Mouse (Mus musculus): Measurements from ENCODE around the gene Sipa1l1. TPM values are rescaled to one million over a fixed set of nuclear protein-coding genes. Genes with fewer than 3 reads are reported as not detected.

The Sipa1l1 gene
- total RNA-seq, 1 experiment from 2014 or later, result 31.5 TPM

DNA sequence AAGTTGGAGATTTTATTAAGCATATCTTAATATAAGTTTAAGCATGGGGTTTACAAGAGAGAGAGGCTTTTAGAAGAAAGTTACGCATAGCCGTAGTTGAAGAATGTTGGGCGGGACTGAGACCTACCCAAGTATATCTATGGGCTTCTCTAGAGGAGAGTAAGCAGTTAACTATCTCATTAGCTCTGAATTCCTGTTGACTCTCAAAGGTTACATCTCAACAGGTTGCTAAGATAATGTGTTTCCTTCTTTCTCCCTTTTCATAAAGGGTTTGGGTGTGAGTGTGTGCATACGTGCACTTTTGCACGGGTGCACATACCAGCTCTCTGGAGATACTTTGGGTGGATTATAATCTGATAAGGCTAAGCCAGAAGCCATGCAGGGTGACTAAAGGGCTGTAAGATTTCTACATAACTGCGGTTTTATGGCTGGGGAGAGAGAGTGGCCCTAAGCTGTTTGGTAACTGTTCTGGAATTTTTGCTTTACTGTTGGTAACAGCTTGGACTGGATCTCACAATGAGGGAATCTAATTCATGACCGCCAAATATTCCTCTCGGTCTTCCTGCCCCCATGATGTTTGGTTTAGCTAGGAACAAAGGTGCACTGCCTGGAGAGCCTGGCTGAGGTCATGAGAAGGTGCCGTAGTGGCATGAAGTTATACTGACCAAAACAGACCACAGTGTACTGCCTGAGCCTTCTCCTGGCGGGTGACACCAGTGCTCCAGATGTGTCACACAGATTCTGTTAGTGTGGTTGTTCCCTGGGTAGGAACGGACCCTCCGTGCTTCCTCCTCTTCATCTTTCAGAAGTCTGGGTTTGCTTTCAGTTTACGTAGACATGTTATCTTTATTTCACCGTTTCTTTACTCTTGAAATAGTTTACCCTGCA, 78.5 kb downstream of the Sipa1l1 start:
- no peak for DNase-seq

DNA sequence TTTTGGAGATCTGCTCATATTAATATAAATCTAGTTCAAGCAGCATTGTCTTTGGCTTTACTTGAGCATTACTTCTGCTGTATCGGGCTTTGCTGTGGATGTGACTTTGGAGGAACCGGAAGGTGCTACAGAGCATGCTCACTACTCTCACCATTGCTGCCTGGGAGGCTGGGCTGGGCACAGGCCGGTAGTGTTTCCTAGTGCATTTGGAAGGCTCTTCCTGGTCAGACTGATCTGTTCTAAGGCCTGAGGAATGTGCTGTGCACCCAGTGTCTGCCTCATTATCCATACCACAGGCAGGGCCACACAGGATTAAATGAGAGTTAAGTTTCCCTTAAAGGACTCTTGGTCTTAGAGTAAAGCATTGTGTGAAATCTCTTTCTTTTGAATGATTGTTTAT, 79.4 kb downstream of the Sipa1l1 start:
- no peak for DNase-seq

DNA sequence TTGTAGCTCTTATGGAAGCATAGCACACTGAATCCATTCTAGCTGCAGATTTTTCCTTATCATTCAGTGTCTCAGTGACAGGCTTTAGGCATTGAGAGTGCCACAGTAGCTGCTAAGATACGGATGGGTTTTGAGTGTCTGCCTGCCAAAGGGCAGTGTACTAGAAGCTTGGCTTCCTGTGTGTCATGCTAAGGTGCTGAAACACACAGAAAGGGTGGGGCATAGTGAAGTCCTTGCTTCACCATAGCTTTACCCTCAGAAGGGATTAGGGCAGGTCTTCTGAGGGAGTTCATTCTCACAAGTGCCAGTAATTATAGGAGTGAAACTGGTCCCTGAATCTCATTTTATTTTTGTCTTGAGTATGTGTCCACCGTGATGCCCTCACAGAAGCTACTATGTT, 82.2 kb downstream of the Sipa1l1 start:
- DNase-seq, result no peak

DNA sequence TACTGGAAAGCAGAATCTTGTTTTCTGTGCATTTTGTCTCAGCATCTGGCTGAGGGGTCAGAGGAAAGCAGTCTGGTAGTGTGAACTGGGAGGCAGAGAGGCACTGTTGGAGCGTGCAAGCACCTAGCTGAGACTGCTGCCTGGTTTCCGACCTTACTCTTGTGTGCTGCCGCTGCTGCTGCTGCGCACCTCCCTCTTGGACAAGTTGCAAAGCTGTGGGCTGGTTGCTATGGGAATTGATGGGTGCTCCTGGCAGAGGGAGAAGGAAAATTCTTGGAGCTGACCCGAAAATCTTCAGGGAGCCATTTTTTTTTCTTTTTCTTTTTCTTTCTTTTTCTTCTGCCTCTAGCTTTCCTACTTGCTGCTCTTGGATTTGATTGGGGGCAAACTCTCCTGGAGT, 85.0 kb downstream of the Sipa1l1 start:
- peak; percentile 53 for DNase-seq

DNA sequence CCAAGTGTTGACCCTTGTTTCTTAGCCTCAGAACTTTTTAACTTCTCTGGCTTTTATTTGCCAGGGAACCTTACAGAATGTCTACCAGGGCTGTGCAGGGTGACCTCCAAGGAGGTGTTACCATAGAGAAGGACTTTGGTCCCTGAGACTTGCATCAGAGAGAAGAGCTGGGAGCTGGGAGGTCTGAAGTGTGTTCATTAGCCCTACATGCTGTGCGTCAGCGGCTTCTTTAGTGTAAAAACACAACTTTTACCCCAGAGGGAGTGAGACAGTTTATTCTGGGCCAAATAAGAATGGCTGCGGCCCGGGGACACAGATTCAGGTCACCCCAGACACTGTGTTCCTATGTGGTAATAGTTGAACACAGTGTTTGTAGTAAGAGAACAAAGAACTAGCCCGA, 86.9 kb downstream of the Sipa1l1 start:
- DNase-seq, result peak; percentile 15

DNA sequence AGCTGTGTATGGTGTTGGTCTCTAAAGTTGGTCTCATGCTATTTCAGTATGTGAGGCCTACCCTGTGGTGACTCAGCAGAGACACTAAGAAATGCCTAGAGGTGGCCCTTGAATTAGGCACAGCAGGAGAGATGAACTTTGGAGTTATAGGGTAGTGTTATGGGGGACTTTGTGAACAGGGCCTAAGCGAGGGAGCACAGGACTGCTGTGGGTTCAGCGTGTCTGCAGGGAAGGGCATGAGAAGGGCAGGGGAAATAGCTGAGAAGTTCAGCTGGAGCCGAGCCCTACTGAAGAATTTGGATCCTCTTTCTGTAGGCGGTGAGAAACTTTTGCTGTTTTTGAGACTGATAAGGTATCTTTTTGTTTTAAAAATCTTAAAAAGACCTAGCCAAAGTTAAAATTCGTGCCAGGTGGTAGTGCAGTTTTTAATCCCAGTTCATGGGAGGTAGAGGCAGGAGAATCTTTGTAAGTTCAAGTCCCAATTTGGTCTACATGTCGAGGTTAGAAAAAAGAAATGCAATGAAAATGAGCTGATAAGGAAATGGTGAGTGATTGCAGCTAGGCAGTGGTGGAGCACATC, 87.9 kb downstream of the Sipa1l1 start:
- DNase-seq, result no peak

DNA sequence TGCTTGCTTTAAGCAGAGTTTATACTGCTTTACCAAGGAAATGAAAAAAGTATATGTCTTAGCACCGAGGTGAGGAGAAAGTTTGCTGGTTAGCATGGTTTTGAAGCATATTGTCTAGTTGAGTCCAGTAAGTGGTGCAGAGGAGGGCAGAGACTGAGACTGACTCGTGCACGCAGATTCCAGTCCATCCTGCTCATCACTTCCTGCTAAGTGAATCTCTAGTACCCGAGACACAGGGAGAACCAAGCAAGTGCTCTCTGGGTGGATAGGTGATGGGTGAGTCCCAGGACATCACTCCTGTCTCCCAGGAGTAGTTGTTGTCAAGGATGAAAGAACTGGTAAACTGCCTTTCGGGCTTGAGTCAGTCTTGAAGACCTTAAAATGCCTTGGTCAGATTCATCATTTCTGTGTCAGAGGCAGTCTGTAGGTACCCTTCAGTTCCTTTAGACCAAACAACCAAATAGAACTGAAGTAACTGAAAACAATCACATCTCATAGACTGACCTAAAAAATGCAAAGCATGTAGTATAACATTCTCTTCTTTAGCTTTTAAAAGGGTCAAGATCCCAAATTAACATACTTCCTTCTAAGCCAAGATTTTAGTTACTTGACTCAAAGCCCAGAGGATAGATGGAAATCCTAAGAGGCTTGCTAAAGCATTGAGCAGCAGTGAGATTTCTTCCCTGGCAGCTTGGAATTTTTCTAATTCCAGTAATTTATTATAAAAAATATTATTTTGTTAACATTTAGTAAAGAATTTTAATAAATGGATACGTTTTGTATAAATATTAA, 89.1 kb downstream of the Sipa1l1 start:
- DNase-seq, result no peak

DNA sequence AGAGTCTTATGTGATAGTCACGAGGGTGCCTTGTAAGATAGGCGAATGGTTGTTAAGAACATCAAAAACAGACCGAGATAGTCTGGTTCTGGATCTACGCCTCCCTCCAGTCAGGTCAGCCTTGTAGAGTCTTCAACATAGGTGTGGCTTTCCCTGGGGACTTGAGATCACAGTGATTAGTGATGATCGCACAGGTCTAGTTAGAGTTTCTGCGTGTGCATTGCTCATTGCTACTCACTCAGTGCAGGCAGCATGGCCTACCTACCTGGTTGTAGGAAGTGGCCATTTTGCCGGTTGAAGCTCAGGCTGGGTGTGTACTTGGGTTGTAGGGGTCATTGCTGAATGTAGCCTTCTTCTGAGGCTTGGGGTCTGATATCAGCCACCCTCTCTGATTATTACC, 94.3 kb downstream of the Sipa1l1 start:
- DNase-seq, result no peak

DNA sequence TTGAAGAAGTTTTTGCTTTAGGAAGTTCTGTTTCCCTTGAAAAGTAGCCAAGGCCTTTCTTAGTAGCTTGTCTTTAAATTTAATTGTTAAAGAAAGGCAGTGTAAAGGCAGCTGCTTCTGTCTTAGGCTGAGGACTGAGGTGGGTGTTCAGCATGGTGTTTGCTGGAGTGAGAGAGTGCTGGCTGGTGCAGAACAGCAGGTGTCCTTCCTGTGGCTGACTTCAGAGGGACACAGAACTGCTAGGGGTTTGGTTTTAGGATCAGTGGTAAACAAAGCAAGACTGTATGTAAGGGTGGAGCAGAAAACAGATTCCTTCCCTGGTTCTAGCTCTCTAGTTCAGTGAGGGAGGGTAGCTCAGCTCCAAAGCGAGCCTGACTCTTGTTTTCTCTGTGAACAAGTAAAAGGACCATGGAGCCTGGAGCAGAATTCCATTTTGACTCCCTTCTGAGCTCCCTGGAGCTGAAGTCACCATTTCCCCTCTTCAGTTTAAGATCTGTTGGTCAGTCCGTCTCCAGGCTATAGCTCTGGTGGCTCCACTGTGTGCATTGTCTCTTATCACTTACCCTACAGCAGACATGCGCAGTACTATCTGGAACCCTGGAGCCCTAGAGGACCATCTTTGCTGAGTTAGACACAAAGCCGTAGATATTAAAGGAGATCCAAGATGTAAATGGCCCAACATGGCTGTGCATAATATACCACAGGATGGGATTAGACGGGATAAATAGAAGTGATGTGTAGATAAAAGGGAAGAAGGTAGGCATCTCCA, 95.1 kb downstream of the Sipa1l1 start:
- no peak for DNase-seq

DNA sequence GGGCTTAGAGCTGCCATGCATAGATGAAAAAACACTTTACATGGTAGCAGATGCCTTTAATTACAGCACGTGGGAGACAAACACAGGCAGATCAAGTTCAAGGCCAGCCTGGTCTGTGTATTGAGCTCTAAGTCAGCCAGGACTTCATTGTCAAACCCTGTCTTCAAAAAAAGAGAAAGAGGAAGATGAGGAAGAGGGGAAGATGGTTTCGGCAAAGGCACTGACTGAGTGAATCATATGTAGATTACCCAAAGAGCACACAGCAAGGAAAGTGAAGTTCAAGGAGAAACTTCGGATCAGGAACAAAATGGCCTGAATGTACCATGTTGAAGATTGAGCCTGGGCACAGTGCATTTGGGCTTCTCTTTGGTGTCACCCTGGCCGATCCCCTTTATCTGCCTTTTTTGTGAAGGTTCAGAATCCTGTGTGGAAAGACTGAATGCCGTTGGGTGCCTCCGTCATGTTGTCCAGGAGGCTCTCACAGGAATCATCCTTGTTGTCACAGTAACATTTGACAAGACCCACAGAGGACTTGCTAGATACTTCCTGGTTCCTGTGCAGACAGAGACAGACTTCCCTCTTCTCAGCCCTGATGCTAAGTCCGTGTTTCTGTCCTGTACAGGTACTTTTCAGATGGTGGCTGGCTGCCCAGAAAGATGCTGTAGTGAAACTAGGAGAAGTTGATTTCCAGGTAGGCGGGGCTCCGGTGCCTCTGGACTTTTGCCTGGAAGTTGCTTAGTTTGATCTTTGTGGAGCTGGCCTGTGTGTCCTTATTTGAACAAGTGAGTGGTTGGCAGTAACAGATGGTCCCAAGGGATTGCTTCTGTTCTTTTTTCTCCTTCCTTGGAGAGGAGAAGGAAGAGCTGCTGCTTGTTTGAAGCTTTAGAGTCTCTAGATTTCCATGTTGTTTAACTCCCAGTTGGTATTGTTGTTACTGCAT, 96.5 kb downstream of the Sipa1l1 start:
- DNase-seq, result peak; percentile 69

DNA sequence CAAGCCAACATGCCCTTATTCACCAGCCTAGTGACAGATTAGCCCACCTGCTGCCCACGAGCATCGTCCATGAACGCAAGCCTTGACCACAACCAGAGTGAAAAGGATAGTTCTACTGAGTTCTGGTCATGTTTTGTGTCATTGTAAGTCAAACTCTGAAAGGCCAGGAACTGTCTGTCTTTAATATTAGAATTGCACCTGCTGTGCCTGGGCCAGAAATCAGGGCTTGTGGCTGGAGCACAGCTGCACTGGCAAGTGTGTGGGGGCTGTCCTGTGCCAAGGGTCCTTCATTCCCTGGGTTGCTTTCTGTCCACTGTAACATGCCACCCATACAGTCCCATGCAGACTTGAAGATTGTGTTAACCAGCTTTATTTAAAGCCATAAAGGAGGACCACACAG, 102.3 kb downstream of the Sipa1l1 start:
- no peak for DNase-seq

DNA sequence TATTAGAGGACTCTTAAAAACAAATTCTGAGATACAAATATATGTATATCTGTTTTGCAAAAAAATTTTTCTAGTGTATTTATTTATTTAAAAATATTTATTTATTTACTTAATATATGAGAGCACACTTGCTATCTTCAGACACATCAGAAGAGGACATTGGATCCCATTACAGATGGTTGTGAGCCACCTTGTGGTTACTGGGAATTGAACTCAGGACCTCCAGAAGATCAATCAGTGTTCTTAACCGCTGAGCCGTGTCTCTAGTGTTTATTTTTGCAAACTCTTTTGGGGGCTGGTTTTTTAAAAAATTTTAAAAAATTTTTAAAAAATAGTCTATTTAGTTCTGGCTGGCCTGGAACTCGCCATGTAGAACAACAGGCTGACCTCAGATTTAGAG, 104.4 kb downstream of the Sipa1l1 start:
- no peak for DNase-seq

DNA sequence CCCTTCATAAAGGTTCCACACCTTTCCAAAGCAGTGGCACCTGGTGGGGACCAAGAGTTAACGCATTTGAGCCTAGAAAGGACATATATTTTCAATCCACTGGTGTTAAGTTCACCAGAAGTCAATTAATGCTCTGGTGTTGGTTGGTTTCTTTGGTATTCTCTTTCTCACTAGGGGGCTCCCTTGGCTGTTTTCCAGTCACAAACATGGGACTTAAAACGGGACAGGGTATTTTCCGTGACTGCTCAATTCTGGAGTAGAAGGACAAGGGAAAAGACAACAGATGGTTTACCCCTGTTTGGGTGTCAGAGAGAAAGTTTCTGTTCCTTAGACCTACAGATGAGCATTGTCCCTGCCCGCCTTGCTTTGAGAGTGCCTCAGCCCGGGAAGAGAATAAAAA, 105.5 kb downstream of the Sipa1l1 start:
- no peak for DNase-seq

DNA sequence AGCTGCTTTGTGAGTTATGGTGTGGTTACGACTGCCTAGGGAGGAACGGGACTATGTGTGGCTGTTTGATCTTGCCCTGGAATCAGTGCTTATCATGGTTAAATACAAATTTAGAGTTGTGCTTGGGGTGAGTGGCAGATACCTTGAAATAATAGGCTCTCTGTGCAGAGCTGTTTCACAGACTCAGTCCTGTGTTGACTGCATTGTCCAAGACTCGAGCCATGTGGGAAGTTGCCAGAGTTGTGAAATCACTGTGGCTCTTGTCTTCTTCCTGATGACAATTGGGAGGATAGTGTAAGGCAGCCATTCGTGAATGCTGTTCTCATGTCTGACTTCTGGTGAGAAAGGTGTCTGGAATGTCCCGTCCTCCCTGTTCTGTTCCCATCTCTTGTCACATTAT, 106.6 kb downstream of the Sipa1l1 start:
- DNase-seq, result peak; percentile 46

DNA sequence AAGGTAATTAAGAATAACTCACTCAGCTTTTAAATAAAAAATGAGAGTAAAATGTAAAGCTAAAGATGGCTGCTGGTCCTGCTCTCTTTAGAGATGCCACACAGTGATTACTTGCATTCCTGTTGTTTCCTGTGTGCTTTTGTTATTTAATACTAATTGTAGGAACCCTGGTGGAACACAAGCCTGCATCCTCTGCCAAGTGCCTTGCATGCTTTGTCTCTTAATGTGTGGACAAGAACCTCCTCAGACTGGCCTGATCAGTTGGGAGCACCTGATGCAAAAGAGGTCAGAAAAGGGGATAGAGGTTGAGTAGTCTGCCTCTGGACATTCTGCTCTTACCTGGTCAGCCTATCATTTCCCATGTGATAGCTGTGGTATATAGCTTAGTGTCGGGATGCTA, 107.5 kb downstream of the Sipa1l1 start:
- DNase-seq, result no peak

DNA sequence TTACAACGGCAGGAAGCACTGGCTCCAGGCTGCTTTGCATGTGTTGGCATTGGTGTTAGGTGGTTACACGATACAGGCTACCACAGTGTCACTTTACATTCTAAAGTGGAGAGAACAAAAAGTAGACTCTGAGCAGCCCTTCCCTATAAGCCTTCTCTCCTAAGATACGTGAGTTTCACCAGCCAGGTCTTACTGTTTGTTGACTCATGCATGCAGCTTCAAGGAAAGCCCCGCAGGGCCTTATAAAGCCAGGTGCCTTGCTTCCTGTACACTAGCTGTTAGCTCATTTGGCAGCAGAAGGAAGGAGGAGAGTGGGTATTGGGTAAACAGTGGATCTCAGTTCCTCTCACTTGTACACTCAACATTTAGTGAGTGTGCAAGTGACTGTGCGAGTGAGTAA, 115.5 kb downstream of the Sipa1l1 start:
- no peak for DNase-seq

DNA sequence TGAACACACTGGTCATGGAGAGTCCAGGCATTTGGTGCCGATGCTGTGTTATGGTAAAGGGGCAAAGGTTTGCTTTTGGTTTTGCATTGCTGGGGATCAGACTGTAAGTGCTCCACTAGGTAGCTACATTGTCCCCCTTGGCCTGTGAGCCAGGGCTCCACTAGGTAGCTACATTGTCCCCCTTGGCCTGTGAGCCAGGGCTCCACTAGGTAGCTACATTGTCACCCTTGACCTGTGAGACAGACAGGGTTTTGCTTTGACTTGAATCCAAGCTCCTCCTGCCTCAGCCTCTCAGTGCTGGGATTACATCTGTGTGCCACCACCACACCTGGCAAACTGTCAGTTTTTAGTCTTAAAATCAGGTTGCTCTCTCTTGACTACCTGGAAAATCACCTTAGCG, 115.9 kb downstream of the Sipa1l1 start:
- no peak for DNase-seq

DNA sequence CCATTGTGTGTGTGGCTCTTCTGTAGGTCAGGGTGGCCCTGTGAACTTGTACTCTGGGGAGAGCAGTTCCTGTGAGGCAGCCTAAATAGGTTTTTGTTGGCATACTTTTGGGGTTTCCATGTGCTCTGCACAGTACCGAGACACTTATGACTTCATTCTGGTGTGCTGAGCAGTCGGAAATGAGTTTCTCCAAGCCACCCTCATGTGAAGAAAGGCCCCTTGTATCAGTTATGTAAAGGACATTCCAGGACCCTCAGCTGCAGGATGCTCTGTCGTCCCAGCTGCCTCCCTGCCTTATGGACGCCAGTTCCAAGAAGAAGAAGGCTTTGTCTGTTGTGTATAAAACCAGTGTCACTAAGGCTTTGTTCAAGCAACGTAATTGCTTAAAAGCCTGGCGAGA, 116.9 kb downstream of the Sipa1l1 start:
- DNase-seq, result no peak

DNA sequence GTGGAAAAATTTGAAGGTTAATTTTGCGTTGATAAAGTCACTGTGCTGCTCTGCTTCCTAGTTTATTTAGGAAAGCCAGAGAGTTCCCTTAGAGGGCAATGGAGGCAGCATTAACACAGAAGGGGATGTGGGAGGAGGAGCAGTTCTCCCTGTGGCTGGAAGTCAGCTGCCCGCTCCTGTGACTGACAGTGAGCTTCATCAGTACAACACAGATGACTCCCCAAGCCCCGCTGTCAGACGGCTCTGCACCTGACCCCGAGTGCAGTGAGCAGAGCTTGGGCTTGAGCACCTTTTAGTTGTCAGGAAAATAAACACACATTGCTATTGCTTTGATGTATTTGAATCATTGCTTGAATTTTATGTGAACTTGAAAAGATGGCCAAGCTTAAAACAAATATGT, 117.7 kb downstream of the Sipa1l1 start:
- no peak for DNase-seq

DNA sequence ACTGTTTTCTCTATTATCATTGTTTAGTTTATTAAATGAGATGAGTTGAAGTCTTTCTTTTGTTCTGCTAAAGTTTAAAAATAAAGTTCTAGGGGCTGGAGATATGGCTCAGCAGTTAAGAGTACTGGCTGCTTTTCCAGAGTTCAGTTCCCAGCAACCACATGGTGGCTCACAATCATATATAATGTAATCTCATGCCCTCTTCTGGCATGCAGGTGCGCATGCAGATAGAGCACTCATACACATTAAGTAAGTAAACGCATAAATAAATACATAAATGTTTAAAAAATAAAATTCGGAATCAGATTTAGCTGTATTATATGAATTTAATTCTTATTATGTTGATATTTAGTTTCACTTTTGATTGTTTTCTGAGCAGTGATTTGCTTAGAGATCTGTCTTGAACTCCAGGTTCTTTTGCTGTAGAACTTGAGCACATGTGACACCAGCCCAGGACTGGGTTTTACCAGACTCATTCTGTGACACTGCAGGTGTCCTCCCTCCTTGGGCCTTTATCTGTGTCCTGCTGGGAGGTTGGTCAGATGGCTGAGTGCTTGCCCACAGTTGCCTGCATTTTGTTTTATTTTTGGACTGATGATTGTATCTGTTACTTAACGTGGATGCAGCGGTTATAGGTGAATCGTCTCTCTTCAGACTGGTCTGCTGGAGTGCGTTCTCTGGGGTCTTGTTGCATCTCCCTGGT, 124.6 kb downstream of the Sipa1l1 start:
- DNase-seq, result no peak

Measured in adrenal gland, postnatal 14 days (tissue).